Mouse (Mus musculus) G1E (cell line): ENCODE measurements around the gene Gm7579. TPM values are rescaled to one million over a fixed set of nuclear protein-coding genes. Genes with fewer than 3 reads are reported as not detected.
"Not testable (repeated sequence)": the region's sequence is repeated elsewhere in the genome, so short reads cannot be mapped to it uniquely, and the experiment has no call there.

Experiments
- ATAC-seq: 2 replicates; pipeline ENCODE4 v1.8.0; 2016; ENCODE audit warnings: mild to moderate bottlenecking; ENCODE audit not compliant: insufficient number of reproducible peaks, poor library complexity, low FRiP score, severe bottlenecking; ENCODE audit errors: extremely low read depth
- DNase-seq: peaks from one replicate; pipeline ENCODE4 v3.0.0; 2012; ENCODE audit warnings: low spot score
- H3K27me3 ChIP-seq: 2 replicates; pipeline ENCODE4 v1.6.1; 2012; ENCODE audit warnings: mild to moderate bottlenecking, low read length, inconsistent platforms; ENCODE audit not compliant: insufficient read depth
- H3K36me3 ChIP-seq: replicated peaks from 2 replicates; pipeline ENCODE3; 2012; ENCODE audit warnings: mild to moderate bottlenecking, inconsistent platforms
- H3K4me1 ChIP-seq: 2 replicates; pipeline ENCODE4 v1.6.1; 2012; ENCODE audit warnings: low read depth, low read length, inconsistent platforms, mixed read lengths; ENCODE audit not compliant: insufficient read depth
- H3K4me3 ChIP-seq: 2 replicates; pipeline ENCODE4 v1.5.1; 2012; ENCODE audit warnings: low read depth, mild to moderate bottlenecking, inconsistent platforms, low read length, moderate library complexity, mixed read lengths
- H3K9me3 ChIP-seq: replicated peaks from 2 replicates; pipeline ENCODE4 v1.6.1; 2012; ENCODE audit warnings: inconsistent platforms
- CTCF ChIP-seq: IDR thresholded peaks from 2 replicates; pipeline ENCODE4 v1.5.1; 2012; ENCODE audit warnings: low read depth, low read length, inconsistent platforms, mixed read lengths
- GATA1 ChIP-seq: IDR thresholded peaks from 2 replicates; pipeline ENCODE4 v1.6.1; 2012; ENCODE audit warnings: borderline replicate concordance, low read length, inconsistent platforms, mixed read lengths
- GATA2 ChIP-seq: IDR thresholded peaks from 2 replicates; pipeline ENCODE4 v1.6.1; 2012; ENCODE audit warnings: low read depth, low read length, inconsistent platforms, borderline replicate concordance
- POLR2AphosphoS5 ChIP-seq: IDR thresholded peaks from 2 replicates; pipeline ENCODE4 v1.6.1; 2012; ENCODE audit warnings: low read depth, low read length, inconsistent platforms; ENCODE audit not compliant: insufficient replicate concordance
- TAL1 ChIP-seq: conservative IDR thresholded peaks from 2 replicates; pipeline ENCODE4 v1.6.1; 2012; ENCODE audit warnings: low read depth, low read length, inconsistent platforms, mixed read lengths
- polyA plus RNA-seq: library from polyadenylated mRNA; stranded (reverse); fragments of >175 nt; gene quantifications from 2 replicates; pipeline ENCODE4 v1.2.3, GENCODE M21; 2012
- total RNA-seq, 2 experiments: library from RNA; stranded (forward) in 1 of 2; stranded (reverse) in 1 of 2; fragments of 200-1000 nt in 1 of 2; fragments of >200 nt in 1 of 2; fragmentation: Nextera tagmentation in 1 of 2; gene quantifications; 2 replicates each; pipeline ENCODE4 v1.2.3; 2014 to 2017

Gene Gm7579
- total and polyA plus RNA-seq, 3 experiments, result not detected

DNA sequence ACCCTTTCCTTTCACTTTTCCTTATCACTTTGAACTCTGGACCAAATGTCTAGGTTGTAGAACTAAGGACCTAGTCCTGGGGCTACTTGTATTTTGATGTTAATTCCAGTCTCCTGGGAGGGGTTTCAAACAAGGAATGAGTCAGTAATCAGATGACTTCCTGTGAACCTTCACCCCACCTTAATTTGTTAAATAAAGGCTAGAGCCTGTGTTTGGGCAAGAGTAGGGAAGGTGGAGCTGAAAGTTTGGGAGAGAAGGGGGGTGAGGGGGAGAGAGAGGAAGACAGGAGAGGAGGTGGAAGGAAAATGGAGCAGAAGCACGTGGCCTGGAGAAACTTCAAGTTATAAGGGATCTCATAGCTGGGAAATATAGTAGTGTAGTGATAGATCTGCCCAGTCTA, 19.9 kb downstream of the Gm7579 start:
- TF ChIP-seq CTCF, result no peak
- no peak for TF ChIP-seq GATA1
- no peak for TF ChIP-seq POLR2AphosphoS5
- no peak for TF ChIP-seq TAL1
- TF ChIP-seq GATA2, result no peak
- DNase-seq (no peak), ATAC-seq (no peak)
- Histone ChIP-seq H3K4me3 (no peak overlapping the region), H3K36me3 (no peaks in the 10 kb centered on the region), H3K9me3 (no peaks in the 10 kb centered on the region), H3K4me1 (no peaks in the 10 kb centered on the region), H3K27me3 (no peaks in the 10 kb centered on the region)

DNA sequence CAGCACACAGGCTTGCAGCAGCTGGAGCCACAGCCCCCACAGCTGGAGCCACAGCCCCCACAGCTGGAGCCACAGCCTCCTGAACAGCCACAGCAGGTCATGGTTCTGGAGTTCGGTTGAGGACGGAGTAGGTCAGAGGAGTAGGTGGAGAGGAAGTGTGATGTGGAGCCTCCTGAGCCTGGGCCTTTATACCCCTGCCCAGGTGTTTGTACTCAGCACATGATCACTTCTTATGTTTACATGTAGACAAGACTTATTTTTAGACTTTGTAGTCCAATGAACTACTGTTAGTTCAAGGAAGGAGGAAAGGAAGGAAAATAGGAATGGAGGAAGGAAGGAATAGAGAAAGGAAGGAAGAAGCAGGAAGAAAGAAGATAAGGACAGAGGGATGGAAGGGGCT, 29.3 kb downstream of the Gm7579 start, which contains the start of gene Gm40460:
Gene Gm40460 (minus strand): TSS at position 101 of the 400 bp plus-strand sequence.
- DNase-seq (no peak), ATAC-seq (no peak)
- Histone ChIP-seq H3K27me3 (peaks cover 10% of the 10 kb centered on the region), H3K9me3 (no peaks in the 10 kb centered on the region; the same call in 1 of the 2 replicates), H3K4me1 (no peaks in the 10 kb centered on the region), H3K4me3 (no peak within 1 kb of the TSS), H3K36me3 (no peaks in the 10 kb centered on the region)
- TF ChIP-seq GATA2 (no peak), POLR2AphosphoS5 (no peak), CTCF (no peak), GATA1 (no peak), TAL1 (no peak)

DNA sequence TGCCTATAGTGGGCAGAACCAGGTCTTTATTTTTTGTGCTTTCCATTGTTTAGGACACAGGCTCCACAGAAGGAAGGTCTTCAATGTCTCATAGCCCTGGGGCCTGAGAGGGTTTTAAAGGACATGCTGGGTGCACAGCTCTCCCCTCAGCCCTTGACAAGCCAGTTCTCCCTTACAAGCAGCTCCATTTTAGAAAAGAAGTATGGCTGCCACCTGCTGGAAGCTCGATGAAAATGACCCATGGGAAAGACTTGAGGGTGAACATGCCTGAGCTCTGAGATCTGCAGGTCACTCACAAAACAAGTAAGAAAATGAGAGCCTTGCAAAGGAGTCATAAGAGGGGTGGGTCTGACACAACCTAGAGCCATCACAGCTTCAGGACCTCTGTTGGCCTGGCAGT, 38.2 kb downstream of the Gm7579 start:
- ATAC-seq (no peak), DNase-seq (no peak)
- TF ChIP-seq GATA1 (no peak), CTCF (no peak)
- Histone ChIP-seq H3K4me3 (no peak overlapping the region), H3K27me3 (peaks cover 7% of the 10 kb centered on the region), H3K4me1 (no peaks in the 10 kb centered on the region), H3K9me3 (no peaks in the 10 kb centered on the region), H3K36me3 (no peaks in the 10 kb centered on the region)

DNA sequence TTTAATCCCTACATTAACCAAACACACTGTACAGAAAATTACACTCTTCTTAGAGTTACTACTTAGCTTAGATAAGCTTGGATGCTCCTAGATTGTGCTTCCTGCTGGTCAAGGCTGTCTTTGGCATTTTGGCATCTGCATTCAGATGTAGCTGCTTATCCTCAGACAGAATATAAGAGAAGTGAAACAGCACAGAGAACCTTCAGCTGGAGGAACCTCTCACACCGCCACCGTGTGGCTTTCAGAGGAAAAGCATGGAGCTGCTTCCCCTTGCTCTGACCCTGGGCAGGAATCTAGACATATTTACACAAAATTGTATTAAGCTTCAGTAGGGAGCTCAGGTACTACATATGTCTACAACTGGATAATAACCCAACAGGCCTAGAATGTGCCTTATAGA, 43.9 kb downstream of the Gm7579 start:
- DNase-seq (no peak), ATAC-seq (no peak)
- Histone ChIP-seq H3K9me3 (no peaks in the 10 kb centered on the region), H3K27me3 (peaks cover 13% of the 10 kb centered on the region), H3K36me3 (no peaks in the 10 kb centered on the region), H3K4me1 (no peaks in the 10 kb centered on the region), H3K4me3 (no peak overlapping the region)
- TF ChIP-seq POLR2AphosphoS5, result no peak
- no peak for TF ChIP-seq GATA2
- no peak for TF ChIP-seq CTCF
- TF ChIP-seq GATA1, result no peak
- TF ChIP-seq TAL1, result no peak

DNA sequence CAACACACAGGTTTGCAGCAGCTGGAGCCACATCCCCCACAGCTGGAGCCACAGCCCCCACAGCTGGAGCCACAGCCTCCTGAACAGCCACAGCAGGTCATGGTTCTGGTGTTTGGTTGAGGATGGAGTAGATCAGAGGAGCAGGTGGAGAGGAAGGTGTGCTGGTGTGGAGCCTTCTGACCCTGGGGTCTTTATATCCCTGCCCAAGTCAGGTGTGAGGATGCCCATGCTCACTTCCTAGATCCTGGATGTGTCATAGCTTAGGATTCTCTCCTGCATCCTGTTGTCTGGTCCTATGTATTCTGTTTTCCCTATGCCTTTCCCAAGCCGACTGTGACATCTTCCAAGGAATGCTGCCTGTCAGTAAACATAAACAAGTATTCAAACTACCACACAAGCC, 46.6 kb downstream of the Gm7579 start, which contains the start of gene Gm2431:
Gene Gm2431 (minus strand): TSS at position 101 of the 400 bp plus-strand sequence.
- H3K4me3 ChIP-seq, DNase-seq, H3K4me1 ChIP-seq, ATAC-seq, H3K36me3 ChIP-seq, H3K9me3 ChIP-seq: not testable (repeated sequence)
- H3K27me3 ChIP-seq, result peaks cover 13% of the 10 kb centered on the region

Other genes with a start within 250 kb of the Gm7579 start
Only the 20 nearest of the 22 such genes appear.
- 23.3 and 25.9 TPM in 2 replicates for gene Mob2, start 150.8 kb upstream of the Gm7579 start, total RNA-seq (2014; fragmentation: Nextera tagmentation)
- 33.9 and 41.5 TPM in 2 replicates for gene Mob2, start 150.8 kb upstream of the Gm7579 start, total RNA-seq (2017)
- 36.3 and 37.1 TPM in 2 replicates for gene Mob2, start 150.8 kb upstream of the Gm7579 start, polyA plus RNA-seq
- gene Dusp8, start 116.0 kb upstream of the Gm7579 start, total RNA-seq (2014; fragmentation: Nextera tagmentation), result 2.0 TPM in 1 of 2 replicates, not detected in the other
- gene Dusp8, start 116.0 kb upstream of the Gm7579 start, total RNA-seq (2017), result 0.06 and 0.11 TPM in 2 replicates
- gene Dusp8, start 116.0 kb upstream of the Gm7579 start, polyA plus RNA-seq, result 0.01 TPM in 1 of 2 replicates, not detected in the other
- gene Gm45618, start 91.1 kb upstream of the Gm7579 start, total RNA-seq (2014; fragmentation: Nextera tagmentation), result not detected in 2 replicates
- gene Gm45618, start 91.1 kb upstream of the Gm7579 start, total RNA-seq (2017), result not detected in 2 replicates
- not detected in 2 replicates for gene Gm45618, start 91.1 kb upstream of the Gm7579 start, polyA plus RNA-seq
- gene Gm39115, start 75.8 kb upstream of the Gm7579 start, total RNA-seq (2014; fragmentation: Nextera tagmentation), result not detected in 2 replicates
- gene Gm39115, start 75.8 kb upstream of the Gm7579 start, total RNA-seq (2017), result not detected in 2 replicates
- not detected in 2 replicates for gene Gm39115, start 75.8 kb upstream of the Gm7579 start, polyA plus RNA-seq
- not detected in 2 replicates for gene Gm45337, start 67.3 kb upstream of the Gm7579 start, total RNA-seq (2014; fragmentation: Nextera tagmentation)
- gene Gm45337, start 67.3 kb upstream of the Gm7579 start, total RNA-seq (2017), result not detected in 2 replicates
- not detected in 2 replicates for gene Gm45337, start 67.3 kb upstream of the Gm7579 start, polyA plus RNA-seq
- gene Gm29735, start 54.7 kb upstream of the Gm7579 start, total RNA-seq (2014; fragmentation: Nextera tagmentation), result not detected in 2 replicates
- not detected in 2 replicates for gene Gm29735, start 54.7 kb upstream of the Gm7579 start, total RNA-seq (2017)
- gene Gm29735, start 54.7 kb upstream of the Gm7579 start, polyA plus RNA-seq, result not detected in 2 replicates
- gene Gm4553, start 46.1 kb upstream of the Gm7579 start, total RNA-seq (2014; fragmentation: Nextera tagmentation), result not detected in 2 replicates
- not detected in 2 replicates for gene Gm4553, start 46.1 kb upstream of the Gm7579 start, total RNA-seq (2017)
- not detected in 2 replicates for gene Gm4553, start 46.1 kb upstream of the Gm7579 start, polyA plus RNA-seq
- gene Krtap5-2, start 35.9 kb upstream of the Gm7579 start, total RNA-seq (2014; fragmentation: Nextera tagmentation), result not detected in 2 replicates
- gene Krtap5-2, start 35.9 kb upstream of the Gm7579 start, total RNA-seq (2017), result 0.12 TPM in 1 of 2 replicates, not detected in the other
- gene Krtap5-2, start 35.9 kb upstream of the Gm7579 start, polyA plus RNA-seq, result not detected in 2 replicates
- gene Gm10153, start 21.5 kb upstream of the Gm7579 start, total RNA-seq (2014; fragmentation: Nextera tagmentation), result not detected in 2 replicates
- gene Gm10153, start 21.5 kb upstream of the Gm7579 start, total RNA-seq (2017), result not detected in 2 replicates
- not detected in 2 replicates for gene Gm10153, start 21.5 kb upstream of the Gm7579 start, polyA plus RNA-seq
- gene Krtap5-3, start 10.5 kb upstream of the Gm7579 start, total RNA-seq (2014; fragmentation: Nextera tagmentation), result not detected in 2 replicates
- not detected in 2 replicates for gene Krtap5-3, start 10.5 kb upstream of the Gm7579 start, total RNA-seq (2017)
- gene Krtap5-3, start 10.5 kb upstream of the Gm7579 start, polyA plus RNA-seq, result not detected in 2 replicates
- gene Krtap5-5, start 18.1 kb downstream of the Gm7579 start, total RNA-seq (2014; fragmentation: Nextera tagmentation), result not detected in 2 replicates
- not detected in 2 replicates for gene Krtap5-5, start 18.1 kb downstream of the Gm7579 start, total RNA-seq (2017)
- gene Krtap5-5, start 18.1 kb downstream of the Gm7579 start, polyA plus RNA-seq, result not detected in 2 replicates
- gene Gm40460, start 29.2 kb downstream of the Gm7579 start, total RNA-seq (2014; fragmentation: Nextera tagmentation), result not detected in 2 replicates
- gene Gm40460, start 29.2 kb downstream of the Gm7579 start, total RNA-seq (2017), result not detected in 2 replicates
- not detected in 2 replicates for gene Gm40460, start 29.2 kb downstream of the Gm7579 start, polyA plus RNA-seq
- gene Gm2431, start 46.5 kb downstream of the Gm7579 start, total RNA-seq (2014; fragmentation: Nextera tagmentation), result not detected in 2 replicates
- gene Gm2431, start 46.5 kb downstream of the Gm7579 start, total RNA-seq (2017), result not detected in 2 replicates
- not detected in 2 replicates for gene Gm2431, start 46.5 kb downstream of the Gm7579 start, polyA plus RNA-seq
- not detected in 2 replicates for gene Gm4559, start 62.5 kb downstream of the Gm7579 start, total RNA-seq (2014; fragmentation: Nextera tagmentation)
- not detected in 2 replicates for gene Gm4559, start 62.5 kb downstream of the Gm7579 start, total RNA-seq (2017)
- not detected in 2 replicates for gene Gm4559, start 62.5 kb downstream of the Gm7579 start, polyA plus RNA-seq
- gene Krtap5-1, start 85.3 kb downstream of the Gm7579 start, total RNA-seq (2014; fragmentation: Nextera tagmentation), result not detected in 2 replicates
- gene Krtap5-1, start 85.3 kb downstream of the Gm7579 start, total RNA-seq (2017), result not detected in 2 replicates
- not detected in 2 replicates for gene Krtap5-1, start 85.3 kb downstream of the Gm7579 start, polyA plus RNA-seq
- not detected in 2 replicates for gene Krtap5-4, start 91.7 kb downstream of the Gm7579 start, total RNA-seq (2014; fragmentation: Nextera tagmentation)
- gene Krtap5-4, start 91.7 kb downstream of the Gm7579 start, total RNA-seq (2017), result not detected in 2 replicates
- gene Krtap5-4, start 91.7 kb downstream of the Gm7579 start, polyA plus RNA-seq, result not detected in 2 replicates
- gene Ifitm10, start 161.9 kb downstream of the Gm7579 start, total RNA-seq (2014; fragmentation: Nextera tagmentation), result not detected in 2 replicates
- gene Ifitm10, start 161.9 kb downstream of the Gm7579 start, total RNA-seq (2017), result 0.81 and 0.93 TPM in 2 replicates
- gene Ifitm10, start 161.9 kb downstream of the Gm7579 start, polyA plus RNA-seq, result 0.33 and 0.52 TPM in 2 replicates
- not detected in 2 replicates for gene Gm49369, start 170.8 kb downstream of the Gm7579 start, total RNA-seq (2014; fragmentation: Nextera tagmentation)
- gene Gm49369, start 170.8 kb downstream of the Gm7579 start, total RNA-seq (2017), result 246 and 291 TPM in 2 replicates
- 28.2 and 43.6 TPM in 2 replicates for gene Gm49369, start 170.8 kb downstream of the Gm7579 start, polyA plus RNA-seq
- gene Ctsd, start 176.2 kb downstream of the Gm7579 start, total RNA-seq (2014; fragmentation: Nextera tagmentation), result 102 and 133 TPM in 2 replicates
- gene Ctsd, start 176.2 kb downstream of the Gm7579 start, total RNA-seq (2017), result 1,036 and 1,228 TPM in 2 replicates
- 43.0 and 64.7 TPM in 2 replicates for gene Ctsd, start 176.2 kb downstream of the Gm7579 start, polyA plus RNA-seq
- not detected in 2 replicates for gene Syt8, start 223.0 kb downstream of the Gm7579 start, total RNA-seq (2014; fragmentation: Nextera tagmentation)
- 2.1 and 3.5 TPM in 2 replicates for gene Syt8, start 223.0 kb downstream of the Gm7579 start, total RNA-seq (2017)
- not detected in 2 replicates for gene Syt8, start 223.0 kb downstream of the Gm7579 start, polyA plus RNA-seq